14 mouse cellular contexts compared by ENCODE assay signal in genomic region chr3:137211667-137212066, GRCm38 (mm10).
DNase-seq lines count a peak whose midpoint lies in the region.
"Had no signal": no experiment of that assay in that cellular context is flagged by ENCODE, and none has a peak within 500 bp of the region (broad histone marks: within the 10 kb centered on the region; RNA-seq: fewer than 3 reads in every experiment).

No protein-coding gene starts in this region.

- intact Hi-C loops in left cerebral cortex, postnatal 4 days (cut with DNase I), result no loop called here

- peak; percentile 11 for DNase-seq in cerebellum, adult 9-10 months
- no peak for DNase-seq in cerebellum, postnatal 4 days (ENCODE audit: low spot score in 2 of 2)
- DNase-seq in left cerebral cortex, adult 11 months (ENCODE audit: low spot score), result peak; percentile 67
- no peak for DNase-seq in left cerebral cortex, postnatal 4 days
- DNase-seq in layer of hippocampus, adult 8-10 months (ENCODE audit: low spot score in 2 of 2), result peak; percentile 26 to 29
- peak; percentile 18 for DNase-seq in retina, embryonic 14.5 days (ENCODE audit: low spot score)
- DNase-seq in gastrocnemius, postnatal 10 days, result no peak
- no peak for DNase-seq in spleen, adult 18-20 months
- DNase-seq: adrenal gland, adult 2 months; cerebellum, postnatal 36 days; kidney, adult 18-20 months; liver; lung, adult 2 months; thymus, postnatal 25 days had no signal

Comparison
In these comparisons a context has a peak if more than half of its experiments do, and no peak if none do; other contexts are left out.
1. DNase-seq: peak in cerebellum, adult 9-10 months (single experiment), left cerebral cortex, adult 11 months (single experiment), layer of hippocampus, adult 8-10 months (2 of 2) and retina, embryonic 14.5 days (single experiment); none in cerebellum, postnatal 4 days (0 of 2), left cerebral cortex, postnatal 4 days (single experiment), gastrocnemius, postnatal 10 days (single experiment) and spleen, adult 18-20 months (0 of 2).